Mouse (Mus musculus): ENCODE measurements around the gene Kctd10. TPM values are rescaled to one million over a fixed set of nuclear protein-coding genes. Genes with fewer than 3 reads are reported as not detected.
A peak's percentile ranks its signal among the peaks of the same experiment; 100 is the strongest.

Gene Kctd10
- polyA plus RNA-seq, 1 experiment: 84.1 TPM

DNA sequence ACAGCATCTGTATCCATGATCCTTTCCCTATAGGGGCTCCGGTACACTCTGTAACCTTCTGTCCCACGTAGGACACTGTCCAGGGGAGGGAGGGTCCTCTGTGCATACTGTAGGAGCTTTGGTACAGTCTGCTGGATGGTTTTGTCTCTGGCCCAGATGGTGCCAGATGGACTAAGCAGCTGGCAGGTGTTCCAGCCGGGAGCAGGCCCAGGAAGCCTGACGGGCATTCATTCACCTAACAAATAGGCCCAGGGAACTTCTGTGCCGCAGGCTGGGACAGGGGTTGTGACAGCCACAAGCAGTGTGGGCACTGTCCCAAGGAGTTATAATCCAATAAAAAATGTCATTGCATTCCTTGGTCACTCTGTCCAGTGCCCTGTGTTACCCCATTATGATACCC is 43.7 kb upstream of the Kctd10 start:
- no peak for TF ChIP-seq MYOG (IDR thresholded peaks at IDR 0.05; ENCODE audit: control insufficient read depth in 1 of 3, insufficient read depth in 1 of 3, insufficient read length in 2 of 3, low read depth in 2 of 3)
- no peak for TF ChIP-seq POLR2AphosphoS2 (IDR thresholded peaks at IDR 0.05; ENCODE audit: insufficient read length, low read depth)
- no peak for TF ChIP-seq USF1 (IDR thresholded peaks at IDR 0.05; ENCODE audit: low read depth)
- TF ChIP-seq TCF12 (IDR thresholded peaks at IDR 0.05; ENCODE audit: insufficient read depth, poor library complexity, severe bottlenecking): no peak
- no peak for TF ChIP-seq CEBPB (IDR thresholded peaks at IDR 0.05; ENCODE audit: insufficient read depth, poor library complexity, severe bottlenecking)
- no peak for TF ChIP-seq MYOD1 (IDR thresholded peaks at IDR 0.05; ENCODE audit: control insufficient read depth in 1 of 3, insufficient read length in 2 of 3, low read depth in 2 of 3)
- H3K4me3 ChIP-seq: no peak overlapping the region
- peaks cover 14% of the 10 kb centered on the region for H3K27me3 ChIP-seq (ENCODE audit: control insufficient read depth, insufficient read depth, insufficient read length)
- no peak overlapping the region for H3ac ChIP-seq (ENCODE audit: control insufficient read depth, insufficient read length)
- no peak overlapping the region for H3K4me2 ChIP-seq (ENCODE audit: low read depth)
- no peaks in the 10 kb centered on the region for H3K79me2 ChIP-seq (ENCODE audit: control insufficient read depth, insufficient read depth)
- H3K36me3 ChIP-seq (ENCODE audit: control insufficient read depth, insufficient read depth): peaks cover 4% of the 10 kb centered on the region

DNA sequence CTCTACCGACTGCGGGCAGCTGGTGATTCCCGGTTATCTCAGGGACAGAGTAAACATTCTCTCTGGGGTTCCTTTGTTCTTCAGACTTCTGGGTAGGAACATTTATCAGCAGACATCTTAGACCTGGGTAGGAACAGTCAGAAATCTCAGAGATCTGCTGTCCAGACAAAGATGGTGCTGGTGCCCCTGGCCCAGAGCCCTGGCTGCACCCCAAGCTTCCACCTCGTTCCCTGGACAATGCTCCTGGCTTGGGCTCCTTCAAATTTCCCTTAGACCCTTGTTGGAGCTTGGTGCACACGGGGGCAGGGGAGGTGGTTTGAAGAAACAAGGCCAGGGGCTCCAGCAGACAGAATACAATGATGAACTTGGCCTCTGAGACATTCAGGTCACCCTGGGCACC is 42.3 kb upstream of the Kctd10 start:
- peaks cover 7% of the 10 kb centered on the region for H3K36me3 ChIP-seq (ENCODE audit: control insufficient read depth, insufficient read depth)
- H3K4me2 ChIP-seq (ENCODE audit: low read depth): no peak overlapping the region
- TF ChIP-seq POLR2A (IDR thresholded peaks at IDR 0.05; ENCODE audit: insufficient read length, low read depth) (peak; percentile 3), CEBPB (IDR thresholded peaks at IDR 0.05; ENCODE audit: insufficient read depth, poor library complexity, severe bottlenecking) (no peak), TCF3 (IDR thresholded peaks at IDR 0.05; ENCODE audit: insufficient read length, low read depth) (no peak), MAX (IDR thresholded peaks at IDR 0.05; ENCODE audit: low read depth) (no peak), POLR2AphosphoS2 (IDR thresholded peaks at IDR 0.05; ENCODE audit: insufficient read length, low read depth) (no peak)
- H3K79me2 ChIP-seq (ENCODE audit: control insufficient read depth, insufficient read depth): no peaks in the 10 kb centered on the region
- no peak overlapping the region for H3K4me3 ChIP-seq
- H3K27me3 ChIP-seq (ENCODE audit: control insufficient read depth, insufficient read depth, insufficient read length): peaks cover 4% of the 10 kb centered on the region
- no peak overlapping the region for H3ac ChIP-seq (ENCODE audit: control insufficient read depth, insufficient read length)

DNA sequence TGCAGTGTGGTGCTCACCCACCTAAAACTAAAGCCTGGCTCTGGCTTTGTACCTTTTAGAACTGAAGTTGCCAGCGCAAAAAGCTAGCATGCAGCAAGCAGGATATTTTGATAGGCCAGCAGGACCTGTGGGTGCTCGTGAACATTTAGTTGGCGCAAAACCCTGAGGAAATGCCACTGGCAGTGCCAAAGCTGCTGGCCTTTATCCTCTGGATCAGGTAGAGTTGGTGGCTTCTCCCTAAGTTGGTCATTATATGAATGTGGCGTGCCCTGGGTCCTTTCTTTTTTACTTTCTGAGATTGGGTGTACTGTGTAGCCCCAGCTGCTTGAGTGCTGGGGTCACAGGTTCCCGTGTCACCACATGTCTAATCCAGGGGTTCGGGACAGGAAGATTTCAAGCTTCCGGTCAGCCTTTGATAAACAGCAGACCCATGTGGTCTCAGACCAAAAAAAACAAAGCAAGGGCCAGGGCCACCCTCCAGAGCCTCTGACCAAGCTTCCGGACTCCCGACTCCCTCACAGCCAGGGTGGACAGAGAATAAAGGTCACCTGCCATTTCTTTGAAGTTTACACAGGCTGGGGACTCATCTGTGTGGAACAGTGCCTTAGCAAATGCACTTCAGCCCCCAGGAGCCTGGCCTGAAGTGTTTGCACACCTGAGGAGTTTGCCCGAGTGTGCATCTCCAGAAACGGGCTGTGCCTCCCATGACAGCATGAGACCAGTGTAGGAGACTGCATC is 41.4 kb upstream of the Kctd10 start:
- H3K79me2 ChIP-seq (ENCODE audit: control insufficient read depth, insufficient read depth): no peaks in the 10 kb centered on the region
- H3ac ChIP-seq (ENCODE audit: control insufficient read depth, insufficient read length): no peak overlapping the region
- no peak overlapping the region for H3K4me3 ChIP-seq
- peaks cover 7% of the 10 kb centered on the region for H3K36me3 ChIP-seq (ENCODE audit: control insufficient read depth, insufficient read depth)
- no peak overlapping the region for H3K4me2 ChIP-seq (ENCODE audit: low read depth)
- no peak for TF ChIP-seq CEBPB (IDR thresholded peaks at IDR 0.05; ENCODE audit: insufficient read depth, poor library complexity, severe bottlenecking)
- TF ChIP-seq POLR2A (IDR thresholded peaks at IDR 0.05; ENCODE audit: insufficient read length, low read depth): no peak
- TF ChIP-seq POLR2AphosphoS2 (IDR thresholded peaks at IDR 0.05; ENCODE audit: insufficient read length, low read depth): no peak
- no peak for TF ChIP-seq USF1 (IDR thresholded peaks at IDR 0.05; ENCODE audit: low read depth)
- TF ChIP-seq E2F4 (IDR thresholded peaks at IDR 0.05; ENCODE audit: insufficient read depth): no peak
- TF ChIP-seq SRF (IDR thresholded peaks at IDR 0.05; ENCODE audit: control insufficient read depth, insufficient read length, low read depth): no peak
- TF ChIP-seq MYOG (IDR thresholded peaks at IDR 0.05; ENCODE audit: control insufficient read depth in 1 of 3, insufficient read depth in 1 of 3, insufficient read length in 2 of 3, low read depth in 2 of 3): no peak
- no peak for TF ChIP-seq TCF3 (IDR thresholded peaks at IDR 0.05; ENCODE audit: insufficient read length, low read depth)
- no peak for TF ChIP-seq MYOD1 (IDR thresholded peaks at IDR 0.05; ENCODE audit: control insufficient read depth in 1 of 3, insufficient read length in 2 of 3, low read depth in 2 of 3)
- peaks cover 4% of the 10 kb centered on the region for H3K27me3 ChIP-seq (ENCODE audit: control insufficient read depth, insufficient read depth, insufficient read length)

DNA sequence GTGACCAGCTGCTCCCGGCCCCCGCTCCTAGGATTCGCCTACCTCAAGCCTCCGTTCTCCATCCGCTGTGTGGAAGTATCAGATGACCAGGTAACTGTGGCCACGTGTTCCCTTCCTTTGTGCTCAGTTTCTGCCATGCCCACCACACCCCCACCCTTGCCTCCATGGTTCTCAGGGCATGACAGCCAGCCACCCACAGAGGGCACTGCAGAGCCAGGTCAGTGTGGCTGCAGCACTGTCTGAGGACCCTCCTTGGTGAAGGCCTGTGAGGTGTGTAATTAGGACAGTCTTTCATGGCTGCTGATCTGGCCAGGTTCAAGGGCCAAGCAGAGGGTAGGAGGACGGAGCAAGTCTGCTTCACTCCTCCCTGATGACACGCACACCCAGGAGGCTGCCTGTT is 38.2 kb upstream of the Kctd10 start:
- TF ChIP-seq SRF (IDR thresholded peaks at IDR 0.05; ENCODE audit: control insufficient read depth, insufficient read length, low read depth) (no peak), USF1 (IDR thresholded peaks at IDR 0.05; ENCODE audit: low read depth) (no peak), E2F4 (IDR thresholded peaks at IDR 0.05; ENCODE audit: insufficient read depth) (no peak), MAX (IDR thresholded peaks at IDR 0.05; ENCODE audit: low read depth) (no peak), POLR2A (IDR thresholded peaks at IDR 0.05; ENCODE audit: insufficient read length, low read depth) (no peak), MYOG (IDR thresholded peaks at IDR 0.05; ENCODE audit: control insufficient read depth in 1 of 3, insufficient read depth in 1 of 3, insufficient read length in 2 of 3, low read depth in 2 of 3) (no peak), TCF12 (IDR thresholded peaks at IDR 0.05; ENCODE audit: insufficient read depth, poor library complexity, severe bottlenecking) (no peak), REST (IDR thresholded peaks at IDR 0.05; ENCODE audit: insufficient read depth, insufficient read length) (no peak), MYOD1 (IDR thresholded peaks at IDR 0.05; ENCODE audit: control insufficient read depth in 1 of 3, insufficient read length in 2 of 3, low read depth in 2 of 3) (no peak), CEBPB (IDR thresholded peaks at IDR 0.05; ENCODE audit: insufficient read depth, poor library complexity, severe bottlenecking) (no peak)
- Histone ChIP-seq H3K36me3 (ENCODE audit: control insufficient read depth, insufficient read depth) (peaks cover 18% of the 10 kb centered on the region), H3K4me2 (ENCODE audit: low read depth) (no peak overlapping the region), H3K27me3 (ENCODE audit: control insufficient read depth, insufficient read depth, insufficient read length) (peaks cover 3% of the 10 kb centered on the region), H3ac (ENCODE audit: control insufficient read depth, insufficient read length) (no peak overlapping the region), H3K4me3 (no peak overlapping the region), H3K79me2 (ENCODE audit: control insufficient read depth, insufficient read depth) (no peaks in the 10 kb centered on the region)

DNA sequence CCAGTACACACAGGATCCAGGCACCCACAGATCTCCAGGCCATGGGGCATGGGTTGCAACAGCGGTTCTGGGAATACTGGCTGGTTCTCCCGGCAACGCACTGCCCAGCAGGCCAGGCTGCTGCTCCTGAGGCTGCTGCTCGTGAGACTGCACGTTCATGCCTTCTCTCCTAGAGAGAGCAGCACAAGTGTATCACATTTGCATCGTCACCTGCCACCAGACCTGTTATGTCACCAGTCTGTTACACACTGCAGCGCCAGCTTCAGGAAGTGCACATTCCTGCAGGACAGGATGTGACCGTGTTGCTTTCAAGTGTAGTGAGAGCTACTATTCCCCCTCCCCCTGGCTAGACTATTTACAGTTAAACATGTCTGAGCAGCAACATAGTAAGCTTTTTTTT is 36.5 kb upstream of the Kctd10 start:
- H3K4me3 ChIP-seq: no peak overlapping the region
- no peak overlapping the region for H3ac ChIP-seq (ENCODE audit: control insufficient read depth, insufficient read length)
- H3K79me2 ChIP-seq (ENCODE audit: control insufficient read depth, insufficient read depth): no peaks in the 10 kb centered on the region
- no peak overlapping the region for H3K4me2 ChIP-seq (ENCODE audit: low read depth)
- no peaks in the 10 kb centered on the region for H3K27me3 ChIP-seq (ENCODE audit: control insufficient read depth, insufficient read depth, insufficient read length)
- H3K36me3 ChIP-seq (ENCODE audit: control insufficient read depth, insufficient read depth): peaks cover 18% of the 10 kb centered on the region
- no peak for TF ChIP-seq POLR2AphosphoS2 (IDR thresholded peaks at IDR 0.05; ENCODE audit: insufficient read length, low read depth)
- no peak for TF ChIP-seq TCF3 (IDR thresholded peaks at IDR 0.05; ENCODE audit: insufficient read length, low read depth)
- TF ChIP-seq MAX (IDR thresholded peaks at IDR 0.05; ENCODE audit: low read depth): no peak
- no peak for TF ChIP-seq POLR2A (IDR thresholded peaks at IDR 0.05; ENCODE audit: insufficient read length, low read depth)
- TF ChIP-seq SRF (IDR thresholded peaks at IDR 0.05; ENCODE audit: control insufficient read depth, insufficient read length, low read depth): no peak
- TF ChIP-seq USF1 (IDR thresholded peaks at IDR 0.05; ENCODE audit: low read depth): no peak
- no peak for TF ChIP-seq REST (IDR thresholded peaks at IDR 0.05; ENCODE audit: insufficient read depth, insufficient read length)
- no peak for TF ChIP-seq MYOG (IDR thresholded peaks at IDR 0.05; ENCODE audit: control insufficient read depth in 1 of 3, insufficient read depth in 1 of 3, insufficient read length in 2 of 3, low read depth in 2 of 3)
- no peak for TF ChIP-seq CEBPB (IDR thresholded peaks at IDR 0.05; ENCODE audit: insufficient read depth, poor library complexity, severe bottlenecking)
- TF ChIP-seq TCF12 (IDR thresholded peaks at IDR 0.05; ENCODE audit: insufficient read depth, poor library complexity, severe bottlenecking): no peak
- TF ChIP-seq MYOD1 (IDR thresholded peaks at IDR 0.05; ENCODE audit: control insufficient read depth in 1 of 3, insufficient read length in 2 of 3, low read depth in 2 of 3): no peak
- TF ChIP-seq E2F4 (IDR thresholded peaks at IDR 0.05; ENCODE audit: insufficient read depth): no peak

All from myocyte (in vitro differentiated cells).